ENCODE assay signal across 9 mouse cellular contexts in the genomic region with DNA sequence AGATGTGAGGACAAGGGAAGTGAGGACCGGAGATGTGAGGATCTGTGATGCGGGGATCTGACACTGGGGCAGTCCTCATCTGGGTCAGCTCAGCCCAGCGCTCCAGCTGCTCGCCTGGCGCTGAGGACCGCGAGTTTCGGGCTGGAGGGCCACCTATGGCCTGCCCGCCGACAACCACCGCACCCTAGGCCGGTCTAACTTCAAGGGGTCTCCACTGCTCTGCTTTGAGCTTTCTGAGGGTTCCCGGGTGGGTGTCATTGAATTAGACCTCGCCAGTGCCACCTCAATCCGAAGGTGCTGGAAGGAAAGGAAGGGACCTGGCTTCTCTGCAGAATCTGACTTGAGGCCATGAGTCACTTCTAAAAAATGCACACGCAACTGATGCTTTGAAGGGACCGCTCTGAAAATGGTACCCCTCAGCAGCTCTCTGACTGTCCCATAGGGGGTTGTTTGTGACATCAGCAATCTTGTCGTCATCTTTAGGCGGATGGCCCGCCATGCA. TPM values are rescaled to one million over a fixed set of nuclear protein-coding genes. Genes with fewer than 3 reads are reported as not detected.
A peak's percentile ranks its signal among the peaks of the same experiment; 100 is the strongest.
DNase-seq lines count a peak whose midpoint lies in the region; ATAC-seq and TF ChIP-seq lines count a peak whose summit lies in the region.
"Had no signal": no experiment of that assay in that cellular context is flagged by ENCODE, and none has a peak within 500 bp of the region (broad histone marks: within the 10 kb centered on the region; RNA-seq: fewer than 3 reads in every experiment).

No protein-coding gene starts in this region.

- H3K9ac ChIP-seq in kidney, embryonic 16.5 days (replicated peaks; ENCODE audit: low read length): peak overlapping the region; percentile 68
- H3K9ac ChIP-seq in ES-Bruce4 (ENCODE audit: low read depth, poor library complexity, severe bottlenecking): peak overlapping the region; percentile 60

- TF ChIP-seq CTCF in ES-Bruce4 (IDR thresholded peaks at IDR 0.05; ENCODE audit: low read depth, low read length): no peak
- TF ChIP-seq CTCF in gastrocnemius, adult 2 months (IDR thresholded peaks at IDR 0.05): peak; percentile 16; the same call in 1 of the 2 replicates

- H3K9me3 ChIP-seq in kidney, embryonic 16.5 days (ENCODE audit: low read length): 0 out of 2 replicates have a peak, but pooled peaks cover 2% of the 10 kb centered on the region
- H3K9me3 ChIP-seq in ES-Bruce4 (replicated peaks; ENCODE audit: control insufficient read depth, insufficient read depth, low read length, poor library complexity, severe bottlenecking): no peaks in the 10 kb centered on the region
- H3K9me3 ChIP-seq in midbrain, embryonic 10.5 days (replicated peaks): no peaks in the 10 kb centered on the region
- H3K9me3 ChIP-seq: G1E had no signal

- peak overlapping the region; percentile 61 for H3K4me3 ChIP-seq in kidney, embryonic 16.5 days (ENCODE audit: low read length)
- peak overlapping the region; percentile 54 for H3K4me3 ChIP-seq in ES-Bruce4 (ENCODE audit: low read depth, low read length)
- H3K4me3 ChIP-seq in gastrocnemius, adult 2 months: peak overlapping the region; percentile 86
- H3K4me3 ChIP-seq in midbrain, embryonic 10.5 days: peak overlapping the region; percentile 75

- WGBS in kidney, embryonic 16.5 days: 7% methylated on average over 20 of the region's 20 CpGs
- WGBS in midbrain, embryonic 10.5 days: 10% methylated on average over 20 of the region's 20 CpGs

- ATAC-seq in kidney, embryonic 16.5 days (ENCODE audit: low FRiP score, low TSS enrichment): peak; percentile 78

- no peaks in the 10 kb centered on the region for H3K36me3 ChIP-seq in kidney, embryonic 16.5 days (ENCODE audit: insufficient read depth, low read length)
- H3K36me3 ChIP-seq in ES-Bruce4 (ENCODE audit: control insufficient read depth, insufficient read depth, low read length, poor library complexity, severe bottlenecking): no peaks in the 10 kb centered on the region
- H3K36me3 ChIP-seq in midbrain, embryonic 10.5 days: no peaks in the 10 kb centered on the region
- H3K36me3 ChIP-seq: G1E had no signal

- TF ChIP-seq POLR2A in ES-Bruce4 (IDR thresholded peaks at IDR 0.05; ENCODE audit: insufficient read depth, low read length): no peak

- no peak for TF ChIP-seq EP300 in ES-Bruce4 (IDR thresholded peaks at IDR 0.05; ENCODE audit: insufficient read depth, low read depth, low read length)

- intact Hi-C loops in gastrocnemius, adult 2 months (cut with DNase I): loop anchor here (2.0 kb wide), 1 partner anchor 82 kb away; no protein-coding TSS in a partner anchor

- H3K4me2 ChIP-seq in kidney, embryonic 16.5 days (replicated peaks; ENCODE audit: low read depth, low read length): peak overlapping the region; percentile 95

- H3K27ac ChIP-seq in kidney, embryonic 16.5 days (ENCODE audit: low read length): peak overlapping the region; percentile 29; the same call in 1 of the 2 replicates
- no peak overlapping the region for H3K27ac ChIP-seq in ES-Bruce4 (ENCODE audit: insufficient read depth, low read length)
- H3K27ac ChIP-seq in gastrocnemius, adult 2 months: peak overlapping the region; percentile 98
- H3K27ac ChIP-seq in midbrain, embryonic 10.5 days (replicated peaks): peak overlapping the region; percentile 85

- H3K4me1 ChIP-seq in kidney, embryonic 16.5 days (ENCODE audit: insufficient read depth, low read length): peaks cover 9% of the 10 kb centered on the region; the same call in 1 of the 2 replicates
- no peaks in the 10 kb centered on the region for H3K4me1 ChIP-seq in ES-Bruce4 (ENCODE audit: control insufficient read depth, insufficient read depth, low read length)
- peaks cover 14% of the 10 kb centered on the region for H3K4me1 ChIP-seq in midbrain, embryonic 10.5 days

- no peak for DNase-seq in kidney, adult 9 months
- DNase-seq in cerebellum, adult 9-11 months: peak; percentile 49
- DNase-seq in gastrocnemius, adult 2 months: peak; percentile 66
- peak; percentile 14 for DNase-seq in induced T-regulatory cell, adult 2 months (ENCODE audit: low read depth)
- no peak for DNase-seq in midbrain, embryonic 10.5 days (ENCODE audit: low spot score)
- DNase-seq in thymus, postnatal 14 days: peak; percentile 26

- H3K27me3 ChIP-seq in kidney, embryonic 16.5 days (ENCODE audit: insufficient read depth, low read length): no peaks in the 10 kb centered on the region
- no peaks in the 10 kb centered on the region; the same call in 1 of the 2 replicates for H3K27me3 ChIP-seq in ES-Bruce4 (ENCODE audit: control insufficient read depth, insufficient read depth, low read length, poor library complexity, severe bottlenecking)
- peaks cover 13% of the 10 kb centered on the region for H3K27me3 ChIP-seq in midbrain, embryonic 10.5 days (ENCODE audit: low read depth, poor library complexity, severe bottlenecking)

RNA-seq across cellular contexts. Expression of a gene that starts 0.8 kb away (rescaled TPM):
- 7.3 and 8.1 TPM in 2 replicates for polyA plus RNA-seq in kidney, embryonic 16.5 days (2015; fragmentation: Nextera tagmentation; extraction: Ambion mirVana)
- 0.81 and 1.2 TPM in 2 replicates for polyA plus RNA-seq in ES-Bruce4 (2011; ENCODE audit: insufficient read depth, insufficient read length, low read depth, missing spikeins)
- 100 to 1,000 TPM; 270 TPM for total RNA-seq in gastrocnemius, adult 2 months (2021)
- 9.2 and 11.2 TPM in 2 replicates for polyA plus RNA-seq in midbrain, embryonic 10.5 days (2016; fragmentation: Nextera tagmentation; extraction: Ambion mirVana)
- polyA plus RNA-seq: G1E had no signal

Comparison
In these comparisons a context has a peak if more than half of its experiments do, and no peak if none do; other contexts are left out.
1. DNase-seq: peak in cerebellum, adult 9-11 months (single experiment), gastrocnemius, adult 2 months (single experiment), induced T-regulatory cell, adult 2 months (single experiment) and thymus, postnatal 14 days (single experiment); none in kidney, adult 9 months (single experiment) and midbrain, embryonic 10.5 days (single experiment).
2. Peak in every context shown above with its lines, with median percentiles within 50 percentile points of each other: H3K4me3 ChIP-seq.